Mouse (Mus musculus) erythroblast, embryonic 14.5 days (primary cell): ENCODE results near the gene Acvr1c.

ENCODE experiments used
- GATA1 ChIP-seq: IDR thresholded peaks from 2 replicates; pipeline ENCODE4 v1.6.1; 2012; ENCODE audit warnings: low read length, inconsistent platforms, mixed read lengths
- TAL1 ChIP-seq: IDR thresholded peaks from 3 replicates; pipeline ENCODE4 v1.6.1; 2012; ENCODE audit warnings: low read length, inconsistent platforms, mixed read lengths

- TF ChIP-seq GATA1 (no peak), TAL1 (no peak)
Measured at GRCm38 (mm10) chr2:58403481-58403880, 45.8 kb upstream of the Acvr1c start.
